Mouse (Mus musculus): ENCODE measurements at regions not wholly inside any gene's neighbourhood (a gene's known extent, or its start where the extent isn't known, plus 50 kb on each side); places are given as distances from the start of the nearest gene placed in this dataset.

- Histone ChIP-seq H3K27ac (no peak overlapping the region), H3K4me3 (no peak overlapping the region)
- DNase-seq (ENCODE audit: extremely low spot score in 1 of 2, low spot score in 2 of 2) = no peak
- no peak for TF ChIP-seq CTCF (IDR thresholded peaks at IDR 0.05)
- intact Hi-C loops (cut with DNase I) = loop anchor here (5.0 kb wide), 1 partner anchor 312 kb away; no protein-coding TSS in a partner anchor
Observed at GRCm38 (mm10) chr19:21989857-21990256, 149.0 kb upstream of the Trpm3 start.

DNA sequence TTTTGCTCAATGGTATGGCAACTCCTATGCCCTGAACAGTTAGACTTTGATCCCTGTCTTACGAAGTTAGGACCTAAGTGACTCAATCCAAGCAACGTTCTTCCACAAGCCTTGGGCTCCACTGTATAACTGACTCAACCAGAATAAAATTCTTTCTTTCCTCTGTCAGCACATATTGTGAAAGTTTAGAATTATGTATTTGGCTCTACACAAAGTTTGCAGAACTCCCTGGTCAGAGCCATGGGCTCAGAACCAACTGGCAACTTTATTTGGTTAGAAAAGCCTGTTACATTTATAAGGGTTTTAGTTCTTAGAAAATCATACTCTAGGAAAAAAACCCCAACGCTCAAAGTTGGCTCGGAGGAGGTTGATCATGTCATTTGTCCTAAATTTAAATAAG lies 147.9 kb upstream of the Trpm3 start:
- no peak for TF ChIP-seq CTCF (IDR thresholded peaks at IDR 0.05)
- H3K27ac ChIP-seq = peak overlapping the region; percentile 26; the same call in 1 of the 2 replicates
- no peak for DNase-seq (ENCODE audit: extremely low spot score in 1 of 2, low spot score in 2 of 2)

DNA sequence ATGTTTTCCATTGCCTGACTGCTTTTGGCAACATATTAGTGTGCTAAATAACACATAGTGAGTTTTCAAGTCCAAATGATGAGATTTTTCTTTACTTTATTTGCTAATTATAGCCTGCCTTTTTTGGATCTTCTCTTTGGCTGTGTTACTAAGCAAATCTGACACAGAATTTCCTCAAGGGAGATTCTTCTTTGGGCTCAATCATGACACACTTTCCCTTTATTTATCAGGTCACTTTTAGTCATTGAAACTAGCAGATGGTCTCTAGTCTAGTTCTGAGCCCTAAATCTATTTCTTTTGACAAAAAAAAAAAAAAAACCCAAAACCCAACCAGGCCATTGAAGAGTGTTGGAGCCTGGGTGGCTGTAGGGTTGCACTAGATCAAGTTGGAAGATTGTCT lies 147.4 kb upstream of the Trpm3 start:
- no peak for TF ChIP-seq CTCF (IDR thresholded peaks at IDR 0.05)
- DNase-seq (ENCODE audit: extremely low spot score in 1 of 2, low spot score in 2 of 2) = no peak
- intact Hi-C loops (cut with DNase I) = loop anchor here (5.0 kb wide), 1 partner anchor 311 kb away; no protein-coding TSS in a partner anchor
- Histone ChIP-seq H3K4me3 (no peak overlapping the region), H3K27ac (no peak overlapping the region)

More for the DNA sequence above, 147.9 kb upstream of the Trpm3 start:
- no peak overlapping the region for H3K4me3 ChIP-seq
- intact Hi-C loops (cut with DNase I) = loop anchor here (5.0 kb wide), 1 partner anchor 311 kb away; no protein-coding TSS in a partner anchor

GRCm38 (mm10) chr19:21999621-22000020 lies 139.2 kb upstream of the Trpm3 start:
- peak; percentile 13 to 44 for DNase-seq (ENCODE audit: extremely low spot score in 1 of 2, low spot score in 2 of 2)
- no peak overlapping the region for H3K4me3 ChIP-seq
- intact Hi-C loops (cut with DNase I) = no loop called here
- no peak for TF ChIP-seq CTCF (IDR thresholded peaks at IDR 0.05)
- no peak overlapping the region for H3K27ac ChIP-seq

GRCm38 (mm10) chr19:22008053-22008935 lies 130.6 kb upstream of the Trpm3 start:
- intact Hi-C loops (cut with DNase I) = no loop called here
- TF ChIP-seq CTCF (IDR thresholded peaks at IDR 0.05) = no peak

GRCm38 (mm10) chr19:22010239-22010638 lies 128.6 kb upstream of the Trpm3 start:
- DNase-seq (ENCODE audit: extremely low spot score in 1 of 2, low spot score in 2 of 2) = no peak
- H3K27ac ChIP-seq = no peak overlapping the region
- TF ChIP-seq CTCF (IDR thresholded peaks at IDR 0.05) = no peak
- intact Hi-C loops (cut with DNase I) = no loop called here
- no peak overlapping the region for H3K4me3 ChIP-seq

More at GRCm38 (mm10) chr19:22008053-22008935, 130.6 kb upstream of the Trpm3 start:
- DNase-seq (ENCODE audit: extremely low spot score in 1 of 2, low spot score in 2 of 2) = no peak
- no peak overlapping the region for H3K27ac ChIP-seq
- no peak overlapping the region for H3K4me3 ChIP-seq

- Histone ChIP-seq H3K27ac (no peak overlapping the region), H3K4me3 (no peak overlapping the region)
- intact Hi-C loops (cut with DNase I) = no loop called here
- no peak for TF ChIP-seq CTCF (IDR thresholded peaks at IDR 0.05)
- DNase-seq (ENCODE audit: extremely low spot score in 1 of 2, low spot score in 2 of 2) = no peak
Observed at GRCm38 (mm10) chr19:22015854-22016610, 122.8 kb upstream of the Trpm3 start.

DNA sequence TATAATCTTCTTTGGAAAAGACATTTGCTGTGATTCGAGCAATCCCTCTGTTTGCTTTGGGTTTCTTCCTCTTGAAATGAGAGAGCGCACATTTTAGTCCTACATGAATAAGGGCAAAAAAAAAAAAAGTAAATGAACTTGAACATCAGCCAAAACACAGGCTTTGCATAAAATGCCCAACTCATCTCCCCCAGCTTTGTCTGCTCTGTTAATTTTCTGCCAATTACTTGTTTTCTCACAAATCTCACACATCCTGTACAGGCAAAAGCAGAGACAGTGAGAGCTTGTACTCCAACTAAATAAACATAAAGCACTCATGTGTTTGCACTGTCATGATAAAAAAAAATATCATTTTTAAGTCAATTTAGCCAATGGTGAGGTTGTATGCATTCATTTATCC lies 121.4 kb upstream of the Trpm3 start:
- intact Hi-C loops (cut with DNase I) = no loop called here
- no peak for TF ChIP-seq CTCF (IDR thresholded peaks at IDR 0.05)
- Histone ChIP-seq H3K4me3 (no peak overlapping the region), H3K27ac (no peak overlapping the region)
- DNase-seq (ENCODE audit: extremely low spot score in 1 of 2, low spot score in 2 of 2) = no peak

- intact Hi-C loops (cut with DNase I) = no loop called here
- DNase-seq (ENCODE audit: extremely low spot score in 1 of 2, low spot score in 2 of 2) = no peak
- Histone ChIP-seq H3K27ac (no peak overlapping the region), H3K4me3 (no peak overlapping the region)
- TF ChIP-seq CTCF (IDR thresholded peaks at IDR 0.05) = no peak
Observed at GRCm38 (mm10) chr19:22027577-22027976, 111.3 kb upstream of the Trpm3 start.

- intact Hi-C loops (cut with DNase I) = no loop called here
- Histone ChIP-seq H3K27ac (no peak overlapping the region), H3K4me3 (no peak overlapping the region)
- TF ChIP-seq CTCF (IDR thresholded peaks at IDR 0.05) = no peak
- no peak for DNase-seq (ENCODE audit: extremely low spot score in 1 of 2, low spot score in 2 of 2)
Observed at GRCm38 (mm10) chr19:22047657-22048056, 91.2 kb upstream of the Trpm3 start.

DNA sequence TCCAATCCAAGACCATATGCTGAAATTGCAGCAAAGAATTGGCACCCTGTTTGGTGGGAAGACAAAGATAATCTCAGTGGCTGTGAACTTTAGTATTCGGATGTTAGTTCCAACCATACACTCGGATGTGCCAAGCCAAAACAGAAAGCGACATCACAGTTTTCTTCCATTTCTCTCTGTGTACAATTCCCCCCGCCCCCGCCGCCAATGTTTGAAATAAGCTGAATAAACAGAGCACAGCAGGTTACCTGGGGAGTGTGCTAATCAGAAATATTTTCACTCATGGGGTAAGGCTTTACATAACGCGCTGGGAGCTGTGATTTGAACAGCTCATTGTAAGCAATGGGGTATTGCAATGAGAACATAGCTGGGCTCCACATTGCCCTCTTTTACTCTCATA lies 72.5 kb upstream of the Trpm3 start:
- no peak for TF ChIP-seq CTCF (IDR thresholded peaks at IDR 0.05)
- Histone ChIP-seq H3K27ac (no peak overlapping the region), H3K4me3 (no peak overlapping the region)
- intact Hi-C loops (cut with DNase I) = no loop called here
- no peak for DNase-seq (ENCODE audit: extremely low spot score in 1 of 2, low spot score in 2 of 2)
